Mouse (Mus musculus) liver, adult 2 months (tissue): ENCODE measurements around the gene Rsu1.

ENCODE experiments used
- CTCF ChIP-seq: fragments of 200-500 bp; IDR thresholded peaks from 2 replicates; pipeline ENCODE4 v1.5.1; 2011; ENCODE audit warnings: low read depth, low read length, control low read depth
- POLR2A ChIP-seq: fragments of 200-500 bp; IDR thresholded peaks from 2 replicates; pipeline ENCODE4 v1.6.1; 2011; ENCODE audit warnings: low read length, control low read depth; ENCODE audit not compliant: insufficient read depth; ENCODE audit errors: extremely low read depth

- TF ChIP-seq CTCF (no peak), POLR2A (no peak)
Measured at GRCm38 (mm10) chr2:13290070-13290469, 18.9 kb upstream of the Rsu1 start.
